ENCODE assay signal across 1 mouse cellular context in the genomic region with DNA sequence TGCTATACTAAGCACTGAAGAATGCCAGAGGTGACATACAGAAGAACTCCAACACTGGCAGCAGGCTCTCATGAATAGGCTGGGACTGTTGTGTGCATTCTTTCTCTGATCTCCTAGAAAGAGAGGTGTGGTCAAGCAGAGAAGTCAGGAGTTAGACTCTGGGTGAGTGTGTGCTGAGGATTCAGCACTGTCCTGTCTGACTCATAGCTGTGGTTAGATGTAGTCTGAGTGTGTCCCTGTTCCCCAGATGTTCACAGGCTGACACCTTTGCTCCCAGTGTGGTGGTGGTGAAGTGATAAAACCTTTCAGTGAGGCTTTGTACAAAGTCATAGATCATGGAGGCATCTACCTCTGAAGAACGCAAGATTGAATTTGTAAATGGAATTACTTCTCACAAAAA.
TF ChIP-seq lines count a peak whose summit lies in the region.

No protein-coding gene starts in this region.

TF ChIP-seq in MEL, 35 proteins besides CTCF, POLR2A, EP300 and RAD21:
- TF ChIP-seq E2F4 (IDR thresholded peaks at IDR 0.05; ENCODE audit: borderline replicate concordance, low read depth, low read length): no peak
- peak; percentile 47 for TF ChIP-seq TAL1 (IDR thresholded peaks at IDR 0.05; ENCODE audit: low read length)
TF ChIP-seq in MEL: peak in this region for 1.
